In the genomic region with DNA sequence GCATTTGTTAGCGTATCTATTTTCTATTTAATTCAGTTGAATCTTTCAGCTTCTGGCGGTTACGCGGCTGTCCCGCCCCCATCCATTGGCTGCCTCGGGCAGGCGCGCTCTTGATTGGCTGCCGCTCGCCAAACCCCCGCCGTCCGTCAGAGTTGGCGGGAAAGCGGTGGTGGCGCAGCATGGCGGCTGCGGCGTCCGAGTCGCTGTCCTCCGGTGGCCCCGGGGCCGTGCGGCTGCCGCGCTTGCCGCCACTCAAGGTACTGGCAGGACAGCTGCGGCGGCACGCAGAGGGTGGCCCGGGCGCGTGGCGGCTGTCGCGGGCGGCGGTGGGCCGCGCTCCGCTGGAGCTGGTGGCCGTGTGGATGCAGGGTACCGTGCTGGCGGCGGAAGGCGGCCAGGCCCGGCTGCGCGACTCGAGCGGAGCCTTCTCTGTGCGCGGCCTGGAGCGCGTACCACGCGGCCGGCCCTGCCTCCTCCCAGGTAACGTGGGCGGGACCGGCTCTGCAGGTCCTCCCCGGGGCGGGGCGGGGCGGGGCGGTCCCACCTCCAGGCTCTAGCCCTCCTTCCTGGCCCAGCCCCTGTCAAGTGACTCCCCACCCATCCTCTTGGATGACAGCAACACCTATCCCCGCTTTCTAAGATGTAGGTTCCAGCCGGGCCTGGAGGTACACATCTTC, we compare ENCODE assay signal across 8 mouse cellular contexts. TPM values are rescaled to one million over a fixed set of nuclear protein-coding genes. Genes with fewer than 3 reads are reported as not detected.
DNase-seq lines count a peak whose midpoint lies in the region; ATAC-seq and TF ChIP-seq lines count a peak whose summit lies in the region.

Gene Rmi2 (plus strand): TSS at position 149 of the 677 bp plus-strand sequence.

- intact Hi-C loops in gastrocnemius, adult 2 months (cut with DNase I), result no loop called here
- intact Hi-C loops in left cerebral cortex, adult 2 months (cut with DNase I), result loop anchor here (2.0 kb wide), 1 partner anchor 48 kb away; no protein-coding TSS in a partner anchor

- ATAC-seq in hindbrain, postnatal 0 days, result peak; percentile 91

- no peaks in the 10 kb centered on the region for H3K79me2 ChIP-seq in macrophage (ENCODE audit: inconsistent target)

- no peaks in the 10 kb centered on the region for H3K36me3 ChIP-seq in hindbrain, postnatal 0 days (ENCODE audit: insufficient read depth, low read length)
- H3K36me3 ChIP-seq in macrophage (ENCODE audit: inconsistent target), result no peaks in the 10 kb centered on the region

- WGBS in hindbrain, postnatal 0 days, result 3% methylated on average over 63 of the region's 69 CpGs
- 2% methylated on average over 69 of the region's 69 CpGs for WGBS in macrophage (ENCODE audit: missing documents)

- peak within 1 kb of the TSS; percentile 91 for H3K4me3 ChIP-seq in gastrocnemius, adult 2 months
- peak within 1 kb of the TSS; percentile 82 for H3K4me3 ChIP-seq in hindbrain, postnatal 0 days (ENCODE audit: low read length)
- H3K4me3 ChIP-seq in left cerebral cortex, adult 2 months, result peak within 1 kb of the TSS; percentile 70
- H3K4me3 ChIP-seq in macrophage (ENCODE audit: inconsistent target), result peak within 1 kb of the TSS; percentile 18; the same call in 1 of the 2 replicates

- H3K4me1 ChIP-seq in hindbrain, postnatal 0 days (ENCODE audit: insufficient read depth, low read length), result no peaks in the 10 kb centered on the region

- H3K27me3 ChIP-seq in hindbrain, postnatal 0 days (ENCODE audit: insufficient read depth, low read length), result no peaks in the 10 kb centered on the region

- H3K9me3 ChIP-seq in hindbrain, postnatal 0 days (ENCODE audit: low read length), result no peaks in the 10 kb centered on the region

- peak within 1 kb of the TSS; percentile 52; the same call in 1 of the 2 replicates for H3K9ac ChIP-seq in hindbrain, postnatal 0 days (replicated peaks; ENCODE audit: low read length)

- H3K4me2 ChIP-seq in hindbrain, postnatal 0 days (ENCODE audit: low read depth, low read length), result peak within 1 kb of the TSS; percentile 90

- peak within 1 kb of the TSS; percentile 79 for H3K27ac ChIP-seq in gastrocnemius, adult 2 months
- H3K27ac ChIP-seq in hindbrain, postnatal 0 days, result no peak within 1 kb of the TSS
- no peak within 1 kb of the TSS for H3K27ac ChIP-seq in left cerebral cortex, adult 2 months
- H3K27ac ChIP-seq in macrophage, result no peak within 1 kb of the TSS

- TF ChIP-seq CTCF in gastrocnemius, adult 2 months (IDR thresholded peaks at IDR 0.05), result no peak; the same call in 1 of the 2 replicates
- no peak for TF ChIP-seq CTCF in hindbrain, postnatal 0 days (IDR thresholded peaks at IDR 0.05; ENCODE audit: low read depth)
- no peak for TF ChIP-seq CTCF in left cerebral cortex, adult 2 months (IDR thresholded peaks at IDR 0.05)

- DNase-seq in ZHBTc4 (ENCODE audit: low read depth, low spot score), result peak; percentile 94
- peak; percentile 53 to 85 for DNase-seq in cerebellum, postnatal 4 days (ENCODE audit: low spot score in 2 of 2)
- DNase-seq in gastrocnemius, adult 2 months, result peak; percentile 94
- DNase-seq in hindbrain, postnatal 0 days (ENCODE audit: low spot score), result peak; percentile 91
- DNase-seq in left cerebral cortex, adult 2 months (ENCODE audit: extremely low spot score in 1 of 2, low spot score in 2 of 2), result peak; percentile 80 to 84
- DNase-seq in retina, postnatal 7 days (ENCODE audit: low read depth, low spot score), result peak; percentile 55
- peak; percentile 74 to 76 for DNase-seq in urinary bladder, adult 18-20 months (ENCODE audit: low spot score in 2 of 2)

RNA-seq across cellular contexts. Expression of gene Rmi2, which starts in this region (rescaled TPM):
- 1 to 10 TPM; 1.2 to 1.9 TPM for total RNA-seq in gastrocnemius, adult 2 months (2021)
- total RNA-seq in hindbrain, postnatal 0 days (2014; rRNA removed), result 1.3 and 4.1 TPM in 2 replicates
- 0.58 and 0.64 TPM in 2 replicates for polyA plus RNA-seq in hindbrain, postnatal 0 days (2015; fragmentation: Nextera tagmentation; extraction: Ambion mirVana)
- total RNA-seq in left cerebral cortex, adult 2 months (2021), result under 1 TPM; 0.14 to 0.42 TPM
- 1 to 10 TPM in 9 of 26 experiments, under 1 TPM in 9, not detected in 8; 0.26 to 2.5 (median 1.1) TPM for total RNA-seq in macrophage (2018; cell fraction: chromatin; rRNA removed)
- 1 to 10 TPM in 2 of 26 experiments, under 1 TPM in 23, not detected in 1; 0.03 to 1.1 (median 0.38) TPM for total RNA-seq in macrophage (2018; cell fraction: cytosol; rRNA removed)
- total RNA-seq in macrophage (2018; cell fraction: nucleus; rRNA removed), result 1 to 10 TPM in 6 of 26 experiments, under 1 TPM in 12, not detected in 8; 0.18 to 4.2 (median 0.66) TPM
- polyA plus RNA-seq in macrophage (2018), result 0.06 to 1.1 TPM in 2 of 3 replicates, not detected in the other

Comparison
In these comparisons a context has a peak if more than half of its experiments do, and no peak if none do; other contexts are left out.
1. Peak in DNase-seq and H3K4me3 ChIP-seq in left cerebral cortex, adult 2 months; RNA of the gene not detected or under 1 TPM.
2. H3K4me3 ChIP-seq: peak in every context shown above with its lines; median percentile 91 in gastrocnemius, adult 2 months; 82 in hindbrain, postnatal 0 days; 70 in left cerebral cortex, adult 2 months; 18 in macrophage.